Mouse (Mus musculus): Measurements from ENCODE around the gene Cop1. TPM values are rescaled to one million over a fixed set of nuclear protein-coding genes. Genes with fewer than 3 reads are reported as not detected.

The Cop1 gene
- 10 to 100 TPM; 83.6 to 95.0 TPM for polyA plus RNA-seq (2017; shearing (Covaris generic))

DNA sequence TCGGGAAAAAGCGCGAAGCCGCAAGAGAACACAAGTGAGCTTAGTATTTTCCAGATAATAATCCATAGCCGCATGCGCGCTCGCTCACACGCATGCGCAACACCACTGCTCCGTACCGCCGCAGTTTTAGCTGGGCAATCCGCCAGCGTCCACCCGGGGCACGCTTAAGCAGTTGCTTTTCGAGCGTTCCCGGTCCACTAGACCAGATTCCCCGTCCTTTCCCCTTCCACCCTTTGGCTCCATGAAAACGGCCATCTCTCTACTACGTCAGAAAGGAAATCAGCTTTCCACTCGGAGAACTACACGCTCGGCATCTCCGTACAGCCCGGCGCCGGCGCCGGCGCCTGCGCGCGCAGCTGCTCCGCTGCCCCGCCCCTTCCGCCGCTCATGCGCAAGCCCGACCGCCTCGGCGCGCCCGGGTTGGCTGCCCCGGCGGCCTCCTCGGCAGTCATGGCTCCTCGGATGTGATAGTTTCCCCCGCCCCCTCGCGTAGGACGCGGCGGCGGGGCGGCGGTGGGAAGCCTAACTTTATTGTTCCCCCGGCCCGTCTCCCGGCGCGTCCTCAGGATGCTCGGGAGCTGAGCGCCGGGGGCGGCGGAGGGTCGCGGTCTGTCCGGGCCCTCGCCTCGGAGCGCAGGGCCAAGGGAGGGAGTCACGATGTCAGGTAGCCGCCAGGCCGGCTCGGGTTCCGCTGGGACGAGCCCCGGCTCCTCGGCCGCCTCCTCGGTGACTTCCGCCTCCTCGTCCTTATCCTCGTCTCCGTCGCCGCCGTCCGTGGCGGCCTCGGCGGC, at the start of gene Cop1:
Gene Cop1 (plus strand): TSS at position 540 of the 791 bp plus-strand sequence.

Measured in inflammation-experienced regulatory T-cells (primary cell).